Mouse (Mus musculus): ENCODE data around the gene Cfap126. TPM values are rescaled to one million over a fixed set of nuclear protein-coding genes. Genes with fewer than 3 reads are reported as not detected.

The Cfap126 gene
- 1.4 TPM for polyA plus RNA-seq (2017; shearing (Covaris generic))

DNA sequence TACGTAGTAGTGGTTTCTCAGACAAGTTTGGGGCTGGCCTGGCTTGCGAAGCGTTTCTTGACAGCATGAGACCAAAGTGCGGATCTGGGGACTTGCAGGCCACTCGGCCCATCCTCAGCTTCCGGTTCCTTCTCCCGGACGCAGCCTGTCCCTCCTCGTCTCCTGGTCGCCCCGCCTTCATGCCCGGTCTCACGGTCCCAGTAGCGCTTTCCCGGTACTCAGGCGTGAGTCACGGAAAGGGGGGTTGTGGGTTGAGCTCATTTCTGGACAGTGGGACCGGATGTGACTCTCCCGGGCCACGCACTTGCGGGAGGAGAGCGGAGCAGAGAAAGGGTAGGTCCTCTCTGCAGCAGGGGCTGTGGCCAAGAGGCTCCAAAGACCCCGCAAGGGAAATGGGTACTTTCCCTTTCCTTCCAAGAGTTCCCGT lies at the start of gene Cfap126:
Gene Cfap126 (plus strand): TSS at position 46 of the 427 bp plus-strand sequence.

DNA sequence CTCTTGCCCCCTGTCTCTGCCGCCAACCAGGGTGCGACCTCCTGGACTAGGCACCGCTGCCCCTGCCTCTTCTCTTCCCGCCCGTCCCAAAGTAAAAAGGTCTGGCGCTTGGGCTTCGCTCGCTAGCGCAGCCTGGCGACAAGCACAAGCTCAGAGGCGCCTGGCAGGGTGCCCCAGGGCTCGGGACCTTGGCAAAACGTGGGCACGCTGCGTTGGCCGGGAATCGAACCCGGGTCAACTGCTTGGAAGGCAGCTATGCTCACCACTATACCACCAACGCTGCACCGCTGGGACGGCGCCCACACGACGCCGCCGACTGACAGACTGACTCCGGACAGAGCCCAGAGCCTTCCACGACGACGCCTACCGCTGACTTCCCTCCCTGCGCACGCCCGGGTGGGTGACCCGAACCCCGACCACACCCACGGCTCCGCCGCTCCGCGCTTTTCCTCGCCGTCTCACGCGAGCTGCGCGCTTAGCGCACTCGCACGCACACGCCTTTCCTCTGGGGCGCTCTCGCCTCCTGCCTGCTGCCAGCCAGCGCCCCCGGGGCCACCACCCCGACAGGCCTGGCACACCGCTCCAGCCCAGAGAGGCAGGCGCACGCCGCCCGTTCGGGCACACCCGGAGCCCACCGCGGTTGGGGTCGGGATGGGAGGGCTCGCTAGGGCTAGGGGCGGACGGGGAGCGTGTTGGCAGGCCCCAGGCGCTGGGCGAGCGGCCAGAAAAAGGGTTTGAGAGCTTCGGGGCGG lies 49.1 kb upstream of the Cfap126 start, which contains the start of gene Fcgr3:
Gene Fcgr3 (minus strand): TSS at position 445 of the 752 bp plus-strand sequence.

GRCm38 (mm10) chr1:171149974-171150760 lies 36.4 kb downstream of the Cfap126 start, which contains the start of the genes Sdhc and Mpz:
Gene Sdhc (minus strand): TSS chr1:171150603.
Gene Mpz (plus strand): TSS chr1:171150711.

Other genes starting within 250 kb of the Cfap126 start
- 20.3 TPM for gene Atf6, start 246.1 kb upstream of the Cfap126 start, polyA plus RNA-seq (2017; shearing (Covaris generic))
- gene Gm26620, start 228.9 kb upstream of the Cfap126 start, polyA plus RNA-seq (2017; shearing (Covaris generic)), result not detected
- 32.9 TPM for gene Dusp12, start 228.4 kb upstream of the Cfap126 start, polyA plus RNA-seq (2017; shearing (Covaris generic))
- gene Fcrlb, start 201.0 kb upstream of the Cfap126 start, polyA plus RNA-seq (2017; shearing (Covaris generic)), result not detected
- not detected for gene Fcrla, start 186.3 kb upstream of the Cfap126 start, polyA plus RNA-seq (2017; shearing (Covaris generic))
- gene Fcgr2b, start 137.4 kb upstream of the Cfap126 start, polyA plus RNA-seq (2017; shearing (Covaris generic)), result 17.0 TPM
- gene Fcgr4, start 95.0 kb upstream of the Cfap126 start, polyA plus RNA-seq (2017; shearing (Covaris generic)), result not detected
- gene Fcgr3, start 49.0 kb upstream of the Cfap126 start, polyA plus RNA-seq (2017; shearing (Covaris generic)), result 1.2 TPM
- gene Sdhc, start 36.7 kb downstream of the Cfap126 start, polyA plus RNA-seq (2017; shearing (Covaris generic)), result 124 TPM
- gene Mpz, start 36.8 kb downstream of the Cfap126 start, polyA plus RNA-seq (2017; shearing (Covaris generic)), result not detected
- gene Pcp4l1, start 82.3 kb downstream of the Cfap126 start, polyA plus RNA-seq (2017; shearing (Covaris generic)), result not detected
- gene Nr1i3, start 100.1 kb downstream of the Cfap126 start, polyA plus RNA-seq (2017; shearing (Covaris generic)), result 0.24 TPM
- gene Tomm40l, start 108.6 kb downstream of the Cfap126 start, polyA plus RNA-seq (2017; shearing (Covaris generic)), result 19.9 TPM
- gene Apoa2, start 111.1 kb downstream of the Cfap126 start, polyA plus RNA-seq (2017; shearing (Covaris generic)), result not detected
- gene Fcer1g, start 120.4 kb downstream of the Cfap126 start, polyA plus RNA-seq (2017; shearing (Covaris generic)), result 0.96 TPM
- gene Adamts4, start 136.5 kb downstream of the Cfap126 start, polyA plus RNA-seq (2017; shearing (Covaris generic)), result not detected
- gene Ndufs2, start 137.5 kb downstream of the Cfap126 start, polyA plus RNA-seq (2017; shearing (Covaris generic)), result 98.0 TPM
- 48.0 TPM for gene B4galt3, start 156.4 kb downstream of the Cfap126 start, polyA plus RNA-seq (2017; shearing (Covaris generic))
- gene Ppox, start 167.3 kb downstream of the Cfap126 start, polyA plus RNA-seq (2017; shearing (Covaris generic)), result 69.2 TPM
- 44.2 TPM for gene Usp21, start 174.1 kb downstream of the Cfap126 start, polyA plus RNA-seq (2017; shearing (Covaris generic))
- gene Ufc1, start 181.1 kb downstream of the Cfap126 start, polyA plus RNA-seq (2017; shearing (Covaris generic)), result 47.4 TPM
- gene Dedd, start 215.2 kb downstream of the Cfap126 start, polyA plus RNA-seq (2017; shearing (Covaris generic)), result 23.9 TPM
- gene Nit1, start 231.7 kb downstream of the Cfap126 start, polyA plus RNA-seq (2017; shearing (Covaris generic)), result 27.7 TPM
- 116 TPM for gene Pfdn2, start 231.8 kb downstream of the Cfap126 start, polyA plus RNA-seq (2017; shearing (Covaris generic))
- gene Klhdc9, start 246.9 kb downstream of the Cfap126 start, polyA plus RNA-seq (2017; shearing (Covaris generic)), result not detected

Measured in effector memory CD4-positive, alpha-beta T cell, adult 5 months (primary cell).